Mouse (Mus musculus): ENCODE data around the gene Hist1h2bq. TPM values are rescaled to one million over a fixed set of nuclear protein-coding genes. Genes with fewer than 3 reads are reported as not detected.
A peak's percentile ranks its signal among the peaks of the same experiment; 100 is the strongest.
"Not testable (repeated sequence)": the region's sequence is repeated elsewhere in the genome, so short reads cannot be mapped to it uniquely, and the experiment has no call there.

Hist1h2bq gene
- total and polyA plus RNA-seq, 2 experiments from 2014 or later = 3.8 to 311 TPM

- Histone ChIP-seq H3K4me2 (ENCODE audit: low read depth, low read length, poor library complexity, severe bottlenecking) (peak overlapping the region; percentile 52), H3K27ac (ENCODE audit: low read depth, low read length) (no peak overlapping the region), H3K9me3 (ENCODE audit: low read length) (no peaks in the 10 kb centered on the region), H3K4me1 (ENCODE audit: insufficient read depth, low read length) (peaks cover 4% of the 10 kb centered on the region; the same call in 1 of the 2 replicates), H3K4me3 (ENCODE audit: low read depth, low read length) (peak overlapping the region; percentile 36), H3K9ac (replicated peaks; ENCODE audit: low read length, poor library complexity, severe bottlenecking) (no peak overlapping the region), H3K36me3 (ENCODE audit: insufficient read depth, low read length) (no peaks in the 10 kb centered on the region), H3K27me3 (ENCODE audit: insufficient read depth, low read length) (no peaks in the 10 kb centered on the region)
- DNase-seq (ENCODE audit: low spot score) = no peak
- TF ChIP-seq CTCF (IDR thresholded peaks at IDR 0.05) = no peak
- 4% methylated on average over 8 of the region's 8 CpGs for WGBS
- ATAC-seq (ENCODE audit: low FRiP score) = no peak
Measured at GRCm38 (mm10) chr13:21786189-21786898, 23.7 kb downstream of the Hist1h2bq start.

- no peaks in the 10 kb centered on the region for H3K27me3 ChIP-seq (ENCODE audit: insufficient read depth, low read length)
- DNase-seq (ENCODE audit: low spot score) (no peak), ATAC-seq (ENCODE audit: low FRiP score) (no peak)
- 26% methylated on average over 6 of the region's 6 CpGs for WGBS
- H3K9me3 ChIP-seq (ENCODE audit: low read length) = no peaks in the 10 kb centered on the region
- H3K36me3 ChIP-seq (ENCODE audit: insufficient read depth, low read length) = no peaks in the 10 kb centered on the region
- no peak overlapping the region for H3K4me2 ChIP-seq (ENCODE audit: low read depth, low read length, poor library complexity, severe bottlenecking)
- no peak overlapping the region for H3K27ac ChIP-seq (ENCODE audit: low read depth, low read length)
- no peak for TF ChIP-seq CTCF (IDR thresholded peaks at IDR 0.05)
- H3K4me3 ChIP-seq (ENCODE audit: low read depth, low read length) = no peak overlapping the region
- peaks cover 11% of the 10 kb centered on the region for H3K4me1 ChIP-seq (ENCODE audit: insufficient read depth, low read length)
- no peak overlapping the region for H3K9ac ChIP-seq (replicated peaks; ENCODE audit: low read length, poor library complexity, severe bottlenecking)
Measured at GRCm38 (mm10) chr13:21784311-21784710, 25.7 kb downstream of the Hist1h2bq start.

DNA sequence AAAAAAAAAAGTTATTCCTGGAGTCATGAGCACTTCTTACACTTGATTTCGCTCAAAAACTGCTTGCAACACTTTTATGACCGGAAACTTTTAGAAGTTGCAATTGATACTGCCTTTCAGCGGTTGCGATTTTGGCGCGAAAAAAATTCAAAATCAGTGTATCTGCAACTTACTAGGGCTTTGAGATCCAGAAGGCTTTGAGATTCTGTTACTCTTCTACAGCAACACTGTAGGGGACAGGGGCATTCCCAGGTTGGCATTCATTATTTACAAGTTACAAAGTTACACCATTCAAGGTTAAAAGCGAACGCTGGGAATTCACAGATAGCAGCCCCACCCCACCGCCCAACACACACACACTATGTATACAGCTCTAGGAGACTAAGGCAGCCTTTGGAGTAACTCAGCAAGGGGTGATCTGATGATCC, 26.2 kb downstream of the Hist1h2bq start:
- Histone ChIP-seq H3K4me2 (ENCODE audit: low read depth, low read length, poor library complexity, severe bottlenecking) (peak overlapping the region; percentile 44), H3K9ac (replicated peaks; ENCODE audit: low read length, poor library complexity, severe bottlenecking) (no peak overlapping the region), H3K4me1 (ENCODE audit: insufficient read depth, low read length) (peaks cover 11% of the 10 kb centered on the region), H3K27me3 (ENCODE audit: insufficient read depth, low read length) (no peaks in the 10 kb centered on the region), H3K9me3 (ENCODE audit: low read length) (no peaks in the 10 kb centered on the region), H3K36me3 (ENCODE audit: insufficient read depth, low read length) (no peaks in the 10 kb centered on the region), H3K4me3 (ENCODE audit: low read depth, low read length) (peak overlapping the region; percentile 37), H3K27ac (ENCODE audit: low read depth, low read length) (no peak overlapping the region)
- WGBS = 3% methylated on average over 9 of the region's 9 CpGs
- no peak for ATAC-seq (ENCODE audit: low FRiP score)
- DNase-seq (ENCODE audit: low spot score) = peak; percentile 61
- no peak for TF ChIP-seq CTCF (IDR thresholded peaks at IDR 0.05)

DNA sequence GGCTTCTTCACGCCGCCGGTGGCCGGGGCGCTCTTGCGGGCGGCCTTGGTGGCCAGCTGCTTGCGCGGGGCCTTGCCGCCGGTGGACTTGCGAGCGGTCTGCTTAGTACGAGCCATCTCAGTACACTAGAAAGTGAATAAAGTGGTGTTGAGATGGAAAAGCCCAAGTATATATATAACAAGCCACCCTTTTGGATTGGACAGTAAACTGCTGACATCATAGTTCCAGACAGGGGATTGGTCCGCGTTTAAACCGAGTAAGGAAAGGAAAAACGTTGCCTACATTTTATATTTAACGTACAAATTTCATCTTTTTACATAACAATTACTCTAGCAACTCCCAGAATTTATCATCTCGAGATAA, 26.8 kb downstream of the Hist1h2bq start, which contains the start of gene Hist1h3i:
TSS of gene Hist1h3i (minus strand) at position 116 of the 363 bp plus-strand sequence.
- Histone ChIP-seq H3K4me1 (ENCODE audit: insufficient read depth, low read length) (peaks cover 11% of the 10 kb centered on the region), H3K4me3 (ENCODE audit: low read depth, low read length) (peak within 1 kb of the TSS; percentile 37), H3K4me2 (ENCODE audit: low read depth, low read length, poor library complexity, severe bottlenecking) (peak within 1 kb of the TSS; percentile 67), H3K9ac (replicated peaks; ENCODE audit: low read length, poor library complexity, severe bottlenecking) (peak within 1 kb of the TSS; percentile 46), H3K36me3 (ENCODE audit: insufficient read depth, low read length) (no peaks in the 10 kb centered on the region), H3K9me3 (ENCODE audit: low read length) (no peaks in the 10 kb centered on the region), H3K27me3 (ENCODE audit: insufficient read depth, low read length) (no peaks in the 10 kb centered on the region), H3K27ac (ENCODE audit: low read depth, low read length) (no peak within 1 kb of the TSS)
- no peak for TF ChIP-seq CTCF (IDR thresholded peaks at IDR 0.05)
- 0% methylated on average over 13 of the region's 20 CpGs for WGBS
- ATAC-seq (ENCODE audit: low FRiP score) (peak; percentile 79), DNase-seq (ENCODE audit: low spot score) (peak; percentile 94)

DNA sequence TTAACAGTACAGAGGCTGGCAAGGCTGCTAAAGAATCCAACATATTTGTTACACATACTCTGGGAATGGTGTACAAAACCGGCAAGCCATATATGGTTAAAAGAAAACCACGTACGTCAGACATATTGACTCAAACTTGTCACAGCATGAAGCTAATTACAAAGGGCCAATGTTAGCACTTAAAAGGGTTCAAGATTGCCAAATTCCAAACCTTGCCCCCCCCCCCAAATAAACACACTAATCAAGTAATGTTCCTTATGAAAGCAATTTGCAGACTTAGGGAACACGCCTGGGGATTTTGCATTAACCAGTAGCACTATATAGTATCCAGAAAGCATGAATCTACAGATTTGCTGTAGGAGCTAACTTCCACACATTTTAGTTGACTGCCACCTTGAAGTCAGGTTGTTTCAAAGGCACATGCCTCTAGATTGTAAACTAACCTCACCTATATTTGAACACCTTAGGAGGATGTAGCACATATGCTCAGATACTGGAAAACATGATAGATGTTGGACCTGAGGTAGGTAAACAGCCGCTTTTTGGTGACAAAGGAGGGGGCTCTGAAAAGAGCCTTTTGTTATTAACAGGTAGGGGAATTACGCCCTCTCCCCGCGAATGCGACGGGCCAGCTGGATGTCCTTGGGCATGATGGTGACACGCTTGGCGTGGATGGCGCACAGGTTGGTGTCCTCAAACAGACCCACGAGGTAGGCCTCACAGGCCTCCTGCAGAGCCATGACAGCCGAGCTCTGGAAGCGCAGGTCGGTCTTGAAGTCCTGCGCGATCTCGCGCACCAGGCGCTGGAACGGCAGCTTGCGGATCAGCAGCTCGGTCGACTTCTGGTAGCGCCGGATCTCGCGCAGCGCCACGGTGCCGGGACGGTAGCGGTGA, 27.4 kb downstream of the Hist1h2bq start:
- DNase-seq (ENCODE audit: low spot score) = peak; percentile 26
- 2% methylated on average over 14 of the region's 35 CpGs for WGBS

DNA sequence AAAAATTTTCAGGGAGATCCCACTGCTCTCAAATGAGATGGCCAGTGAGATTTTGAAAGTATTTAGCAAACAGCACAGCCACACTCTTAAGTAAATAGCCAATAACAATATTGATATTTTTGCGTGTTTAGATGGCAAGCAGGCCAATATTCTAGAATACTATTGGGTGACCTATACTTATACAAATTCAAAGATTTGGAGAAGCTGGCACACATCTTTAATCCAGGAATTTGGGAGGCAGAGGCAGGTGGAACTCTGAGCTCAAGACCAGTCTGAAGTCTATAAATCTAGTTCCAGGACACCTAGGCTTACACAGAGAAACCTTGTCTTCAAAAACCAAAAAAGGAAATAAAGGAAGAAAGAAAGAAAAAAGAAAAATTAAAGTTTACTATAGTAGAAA, 28.4 kb downstream of the Hist1h2bq start:
- H3K4me3 ChIP-seq (ENCODE audit: low read depth, low read length) = no peak overlapping the region
- no peaks in the 10 kb centered on the region for H3K27me3 ChIP-seq (ENCODE audit: insufficient read depth, low read length)
- no peak overlapping the region for H3K9ac ChIP-seq (replicated peaks; ENCODE audit: low read length, poor library complexity, severe bottlenecking)
- ATAC-seq (ENCODE audit: low FRiP score) = no peak
- no peaks in the 10 kb centered on the region for H3K9me3 ChIP-seq (ENCODE audit: low read length)
- H3K27ac ChIP-seq (ENCODE audit: low read depth, low read length) = no peak overlapping the region
- H3K4me2 ChIP-seq (ENCODE audit: low read depth, low read length, poor library complexity, severe bottlenecking) = no peak overlapping the region
- peaks cover 11% of the 10 kb centered on the region for H3K4me1 ChIP-seq (ENCODE audit: insufficient read depth, low read length)
- 93% methylated on average over 1 of the region's 1 CpGs for WGBS
- no peak for TF ChIP-seq CTCF (IDR thresholded peaks at IDR 0.05)
- DNase-seq (ENCODE audit: low spot score) = no peak
- H3K36me3 ChIP-seq (ENCODE audit: insufficient read depth, low read length) = no peaks in the 10 kb centered on the region

More for the DNA sequence above, 27.4 kb downstream of the Hist1h2bq start:
- Histone ChIP-seq H3K4me3 (ENCODE audit: low read depth, low read length) (peak overlapping the region; percentile 37), H3K4me2 (ENCODE audit: low read depth, low read length, poor library complexity, severe bottlenecking) (peak overlapping the region; percentile 67), H3K4me1 (ENCODE audit: insufficient read depth, low read length) (peaks cover 11% of the 10 kb centered on the region), H3K9ac (replicated peaks; ENCODE audit: low read length, poor library complexity, severe bottlenecking) (peak overlapping the region; percentile 46)
- ATAC-seq (ENCODE audit: low FRiP score); H3K9me3 ChIP-seq (ENCODE audit: low read length); H3K27me3 ChIP-seq (ENCODE audit: insufficient read depth, low read length); H3K36me3 ChIP-seq (ENCODE audit: insufficient read depth, low read length); H3K27ac ChIP-seq (ENCODE audit: low read depth, low read length): not testable (repeated sequence)

Measured in midbrain, postnatal 0 days (tissue).